Mouse (Mus musculus): ENCODE results near the gene Amhr2. TPM values are rescaled to one million over a fixed set of nuclear protein-coding genes. Genes with fewer than 3 reads are reported as not detected.
A peak's percentile ranks its signal among the peaks of the same experiment; 100 is the strongest.

Gene Amhr2
- polyA plus RNA-seq, 1 experiment from 2014 or later = 2.4 TPM

DNA sequence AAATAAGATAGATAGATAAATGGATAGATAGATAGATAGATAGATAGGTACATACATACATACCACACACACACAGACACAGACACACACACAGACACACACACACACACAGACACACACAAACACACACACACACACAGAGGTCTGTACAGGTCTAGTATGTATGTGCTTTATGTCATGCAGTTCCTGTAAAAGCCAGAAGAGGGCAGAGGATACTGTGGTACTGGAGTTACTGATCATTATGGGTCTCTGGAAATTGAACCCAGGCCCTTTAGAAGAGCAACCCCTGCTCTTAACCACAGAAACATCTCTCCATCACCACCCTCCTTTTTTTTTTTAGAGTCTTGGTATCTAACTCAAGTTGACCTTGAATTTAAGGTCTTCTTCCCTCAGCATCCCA, 18.5 kb downstream of the Amhr2 start:
- Histone ChIP-seq H3K27me3 (ENCODE audit: insufficient read depth, poor library complexity, severe bottlenecking) (no peaks in the 10 kb centered on the region), H3K27ac (no peak overlapping the region), H3K36me3 (peaks cover 14% of the 10 kb centered on the region), H3K4me1 (peaks cover 19% of the 10 kb centered on the region), H3K9me3 (no peaks in the 10 kb centered on the region), H3K4me3 (no peak overlapping the region)
- DNase-seq (ENCODE audit: low spot score) = no peak

- DNase-seq (ENCODE audit: low spot score) = peak; percentile 69
- Histone ChIP-seq H3K27me3 (ENCODE audit: insufficient read depth, poor library complexity, severe bottlenecking) (no peaks in the 10 kb centered on the region), H3K4me3 (no peak overlapping the region), H3K27ac (no peak overlapping the region), H3K9me3 (no peaks in the 10 kb centered on the region), H3K4me1 (0 out of 2 replicates have a peak, but pooled peaks cover 3% of the 10 kb centered on the region), H3K36me3 (peaks cover 14% of the 10 kb centered on the region)
- WGBS = 93% methylated on average over 9 of the region's 9 CpGs
Observed at GRCm38 (mm10) chr15:102468675-102469370, 23.7 kb downstream of the Amhr2 start.

DNA sequence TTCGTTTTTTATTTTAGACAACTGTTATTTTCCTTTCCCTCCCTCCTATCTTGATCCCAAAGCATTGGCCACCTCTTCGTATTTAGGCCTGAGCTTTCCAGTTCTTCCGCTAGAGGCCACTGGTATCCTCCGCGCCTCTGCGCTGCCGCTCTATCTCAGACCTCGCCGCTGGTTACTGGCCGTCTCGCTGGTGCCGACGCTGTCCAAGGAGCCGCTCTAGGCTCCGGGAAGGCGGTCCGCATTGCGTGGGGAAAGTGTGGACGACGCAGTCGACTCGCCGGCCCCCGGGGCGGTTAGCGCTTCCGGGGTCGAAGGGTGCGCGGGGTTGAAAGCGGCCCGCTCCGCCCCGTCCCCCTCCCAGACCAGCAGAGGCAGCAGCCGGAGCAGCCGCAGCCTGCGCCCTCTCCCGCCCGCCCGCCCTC, 25.0 kb downstream of the Amhr2 start, which contains the start of gene Pcbp2:
TSS of gene Pcbp2 (plus strand) at position 357 of the 422 bp plus-strand sequence.
- 0 out of 2 replicates have a peak, but pooled peaks cover 3% of the 10 kb centered on the region for H3K4me1 ChIP-seq
- H3K36me3 ChIP-seq = peaks cover 27% of the 10 kb centered on the region
- under 1% methylated on average over 35 of the region's 40 CpGs for WGBS
- DNase-seq (ENCODE audit: low spot score) = peak; percentile 99
- peak within 1 kb of the TSS; percentile 90 for H3K4me3 ChIP-seq
- H3K27ac ChIP-seq = peak within 1 kb of the TSS; percentile 99
- no peaks in the 10 kb centered on the region for H3K27me3 ChIP-seq (ENCODE audit: insufficient read depth, poor library complexity, severe bottlenecking)
- no peaks in the 10 kb centered on the region for H3K9me3 ChIP-seq

GRCm38 (mm10) chr15:102470605-102471294, 25.6 kb downstream of the Amhr2 start:
- peak; percentile 92 for DNase-seq (ENCODE audit: low spot score)
- WGBS = under 1% methylated on average over 43 of the region's 67 CpGs

DNA sequence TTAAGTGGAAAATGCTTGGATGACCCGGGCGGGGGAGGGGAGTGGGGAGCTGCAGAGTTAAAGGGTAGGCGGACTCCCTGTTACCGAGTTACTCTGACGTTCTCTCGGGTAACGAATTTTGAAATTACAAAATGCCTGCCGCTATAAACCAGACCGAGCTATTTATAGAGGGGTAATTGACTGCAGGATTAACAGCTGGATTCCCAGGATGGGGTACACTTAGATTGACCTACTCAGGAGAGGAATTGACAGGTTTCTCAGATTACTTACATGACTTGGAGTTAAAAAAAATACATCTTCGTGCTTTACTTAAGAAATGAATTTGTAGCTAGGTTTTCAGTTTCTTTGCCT, 26.1 kb downstream of the Amhr2 start:
- Histone ChIP-seq H3K27me3 (ENCODE audit: insufficient read depth, poor library complexity, severe bottlenecking) (no peaks in the 10 kb centered on the region), H3K4me3 (peak overlapping the region; percentile 90), H3K27ac (peak overlapping the region; percentile 99), H3K36me3 (peaks cover 38% of the 10 kb centered on the region), H3K4me1 (0 out of 2 replicates have a peak, but pooled peaks cover 3% of the 10 kb centered on the region), H3K9me3 (no peaks in the 10 kb centered on the region)
- no peak for DNase-seq (ENCODE audit: low spot score)
- 0% methylated on average over 10 of the region's 10 CpGs for WGBS

More at GRCm38 (mm10) chr15:102470605-102471294, 25.6 kb downstream of the Amhr2 start:
- Histone ChIP-seq H3K9me3 (no peaks in the 10 kb centered on the region), H3K4me3 (peak overlapping the region; percentile 90), H3K27me3 (ENCODE audit: insufficient read depth, poor library complexity, severe bottlenecking) (no peaks in the 10 kb centered on the region), H3K36me3 (peaks cover 33% of the 10 kb centered on the region), H3K4me1 (0 out of 2 replicates have a peak, but pooled peaks cover 3% of the 10 kb centered on the region), H3K27ac (peak overlapping the region; percentile 99)

GRCm38 (mm10) chr15:102471727-102472126, 26.6 kb downstream of the Amhr2 start:
- H3K36me3 ChIP-seq = peaks cover 43% of the 10 kb centered on the region
- no peak overlapping the region for H3K27ac ChIP-seq
- 0 out of 2 replicates have a peak, but pooled peaks cover 3% of the 10 kb centered on the region for H3K4me1 ChIP-seq
- H3K27me3 ChIP-seq (ENCODE audit: insufficient read depth, poor library complexity, severe bottlenecking) = no peaks in the 10 kb centered on the region
- no peaks in the 10 kb centered on the region for H3K9me3 ChIP-seq
- peak; percentile 7 for DNase-seq (ENCODE audit: low spot score)
- H3K4me3 ChIP-seq = peak overlapping the region; percentile 90

DNA sequence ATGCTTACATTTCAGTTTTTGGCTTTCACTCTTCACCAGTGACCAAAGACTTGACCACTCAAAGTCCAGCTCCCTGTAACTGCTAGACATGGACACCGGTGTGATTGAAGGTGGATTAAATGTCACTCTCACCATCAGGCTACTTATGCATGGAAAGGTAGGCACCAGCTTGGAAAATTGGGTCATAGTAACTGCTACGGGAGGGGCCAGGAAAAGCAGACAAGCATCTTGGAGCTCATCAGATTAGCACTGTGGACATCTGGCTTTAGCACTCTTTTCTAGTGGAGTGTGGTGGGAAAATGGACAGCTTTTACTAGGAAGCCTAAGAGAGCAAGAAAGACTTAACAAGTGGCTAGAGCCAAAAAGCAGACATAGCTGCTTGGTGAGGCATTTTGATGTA, 28.1 kb downstream of the Amhr2 start:
- H3K9me3 ChIP-seq = no peaks in the 10 kb centered on the region
- H3K27ac ChIP-seq = no peak overlapping the region
- no peaks in the 10 kb centered on the region for H3K27me3 ChIP-seq (ENCODE audit: insufficient read depth, poor library complexity, severe bottlenecking)
- H3K4me3 ChIP-seq = peak overlapping the region; percentile 12; the same call in 1 of the 2 replicates
- DNase-seq (ENCODE audit: low spot score) = no peak
- peaks cover 56% of the 10 kb centered on the region for H3K36me3 ChIP-seq
- 74% methylated on average over 2 of the region's 2 CpGs for WGBS
- H3K4me1 ChIP-seq = 0 out of 2 replicates have a peak, but pooled peaks cover 3% of the 10 kb centered on the region

DNA sequence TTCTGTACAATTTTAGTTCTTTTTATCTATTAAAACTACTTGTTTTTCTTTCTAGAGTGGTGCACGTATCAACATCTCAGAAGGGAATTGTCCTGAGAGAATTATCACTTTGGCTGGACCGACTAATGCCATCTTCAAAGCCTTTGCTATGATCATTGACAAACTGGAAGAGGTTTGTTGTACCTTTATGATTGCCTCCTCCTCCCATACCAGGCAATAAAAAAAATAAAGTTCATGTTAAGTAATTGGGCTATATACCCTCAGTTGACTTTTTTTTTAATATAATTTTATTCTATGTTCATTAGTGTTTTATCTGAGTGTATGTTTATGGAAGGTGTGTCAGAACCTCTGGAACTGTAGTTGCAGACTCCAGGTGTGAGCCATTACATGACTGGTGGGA, 29.4 kb downstream of the Amhr2 start:
- no peaks in the 10 kb centered on the region for H3K27me3 ChIP-seq (ENCODE audit: insufficient read depth, poor library complexity, severe bottlenecking)
- no peak overlapping the region for H3K27ac ChIP-seq
- H3K4me3 ChIP-seq = no peak overlapping the region
- peaks cover 61% of the 10 kb centered on the region for H3K36me3 ChIP-seq
- 0 out of 2 replicates have a peak, but pooled peaks cover 3% of the 10 kb centered on the region for H3K4me1 ChIP-seq
- 87% methylated on average over 2 of the region's 2 CpGs for WGBS
- H3K9me3 ChIP-seq = no peaks in the 10 kb centered on the region
- no peak for DNase-seq (ENCODE audit: low spot score)

GRCm38 (mm10) chr15:102483136-102483535, 38.0 kb downstream of the Amhr2 start:
- H3K4me1 ChIP-seq = peaks cover 14% of the 10 kb centered on the region; the same call in 1 of the 2 replicates
- H3K27ac ChIP-seq = no peak overlapping the region

GRCm38 (mm10) chr15:102485853-102486252, 40.7 kb downstream of the Amhr2 start:
- Histone ChIP-seq H3K36me3 (peaks cover 99% of the 10 kb centered on the region), H3K4me1 (peaks cover 14% of the 10 kb centered on the region; the same call in 1 of the 2 replicates), H3K9me3 (no peaks in the 10 kb centered on the region), H3K27ac (no peak overlapping the region), H3K4me3 (no peak overlapping the region), H3K27me3 (ENCODE audit: insufficient read depth, poor library complexity, severe bottlenecking) (no peaks in the 10 kb centered on the region)
- 88% methylated on average over 12 of the region's 12 CpGs for WGBS
- no peak for DNase-seq (ENCODE audit: low spot score)

More at GRCm38 (mm10) chr15:102483136-102483535, 38.0 kb downstream of the Amhr2 start:
- no peaks in the 10 kb centered on the region for H3K9me3 ChIP-seq
- 58% methylated on average over 3 of the region's 3 CpGs for WGBS
- no peak overlapping the region for H3K4me3 ChIP-seq
- DNase-seq (ENCODE audit: low spot score) = no peak
- H3K36me3 ChIP-seq = peaks cover 96% of the 10 kb centered on the region
- H3K27me3 ChIP-seq (ENCODE audit: insufficient read depth, poor library complexity, severe bottlenecking) = no peaks in the 10 kb centered on the region

- Histone ChIP-seq H3K4me3 (no peak overlapping the region), H3K36me3 (peaks cover 100% of the 10 kb centered on the region), H3K27me3 (ENCODE audit: insufficient read depth, poor library complexity, severe bottlenecking) (no peaks in the 10 kb centered on the region), H3K9me3 (no peaks in the 10 kb centered on the region), H3K27ac (no peak overlapping the region), H3K4me1 (peaks cover 11% of the 10 kb centered on the region; the same call in 1 of the 2 replicates)
- WGBS = 79% methylated on average over 1 of the region's 1 CpGs
- DNase-seq (ENCODE audit: low spot score) = no peak
Observed at GRCm38 (mm10) chr15:102487664-102488063, 42.5 kb downstream of the Amhr2 start.

GRCm38 (mm10) chr15:102498322-102498721, 53.2 kb downstream of the Amhr2 start:
- Histone ChIP-seq H3K9me3 (no peaks in the 10 kb centered on the region), H3K36me3 (peaks cover 97% of the 10 kb centered on the region), H3K27me3 (ENCODE audit: insufficient read depth, poor library complexity, severe bottlenecking) (no peaks in the 10 kb centered on the region), H3K4me1 (0 out of 2 replicates have a peak, but pooled peaks cover 5% of the 10 kb centered on the region), H3K27ac (no peak overlapping the region), H3K4me3 (no peak overlapping the region)
- WGBS = 93% methylated on average over 3 of the region's 3 CpGs
- no peak for DNase-seq (ENCODE audit: low spot score)

DNA sequence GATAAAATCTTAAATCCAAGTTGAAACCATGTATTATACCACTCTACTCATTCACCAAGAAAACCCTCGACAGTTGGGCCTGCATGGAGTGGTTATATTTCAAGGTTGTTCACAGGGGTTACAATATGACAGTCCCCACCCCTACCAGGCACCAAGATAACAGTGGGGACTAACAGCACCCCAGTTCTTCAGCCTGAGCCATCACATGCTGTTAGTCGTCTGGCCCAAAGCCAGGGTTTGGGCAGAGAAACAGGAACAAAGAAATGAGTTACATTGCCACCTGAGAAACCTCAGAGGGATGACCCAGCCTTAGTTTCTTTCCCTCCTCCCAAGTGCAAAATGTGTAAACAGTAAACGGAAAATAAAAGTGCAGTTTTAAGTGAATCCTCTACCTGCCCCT, 54.2 kb downstream of the Amhr2 start:
- H3K27me3 ChIP-seq (ENCODE audit: insufficient read depth, poor library complexity, severe bottlenecking) = no peaks in the 10 kb centered on the region
- H3K36me3 ChIP-seq = peaks cover 97% of the 10 kb centered on the region
- no peaks in the 10 kb centered on the region for H3K9me3 ChIP-seq
- WGBS = 82% methylated on average over 3 of the region's 3 CpGs
- no peak overlapping the region for H3K27ac ChIP-seq
- DNase-seq (ENCODE audit: low spot score) = no peak
- 0 out of 2 replicates have a peak, but pooled peaks cover 5% of the 10 kb centered on the region for H3K4me1 ChIP-seq
- no peak overlapping the region for H3K4me3 ChIP-seq
